ENCODE assay signal across 9 mouse cellular contexts in genomic region chr3:68563922-68564321, GRCm38 (mm10).
A peak's percentile ranks its signal among the peaks of the same experiment; 100 is the strongest.
DNase-seq lines count a peak whose midpoint lies in the region; ATAC-seq lines count a peak whose summit lies in the region.
"Had no signal": no experiment of that assay in that cellular context is flagged by ENCODE, and none has a peak within 500 bp of the region (broad histone marks: within the 10 kb centered on the region; RNA-seq: fewer than 3 reads in every experiment).

No protein-coding gene starts in this region.

- no peaks in the 10 kb centered on the region for H3K27me3 ChIP-seq in heart, embryonic 16.5 days (ENCODE audit: control insufficient read depth, insufficient read depth, low read length)
- no peaks in the 10 kb centered on the region for H3K27me3 ChIP-seq in heart, embryonic 10.5 days (ENCODE audit: insufficient read depth, poor library complexity, severe bottlenecking)
- no peaks in the 10 kb centered on the region for H3K27me3 ChIP-seq in neural tube, embryonic 15.5 days (replicated peaks)
- H3K27me3 ChIP-seq: limb, embryonic 12.5 days had no signal

- WGBS in heart, embryonic 16.5 days: 55% methylated on average over 8 of the region's 8 CpGs
- 84% methylated on average over 8 of the region's 8 CpGs for whole genome bisulfite sequencing in heart, embryonic 10.5 days
- 53% methylated on average over 8 of the region's 8 CpGs for WGBS in neural tube, embryonic 15.5 days

- H3K4me3 ChIP-seq in heart, embryonic 16.5 days (ENCODE audit: low read length): no peak overlapping the region
- H3K4me3 ChIP-seq in heart, embryonic 10.5 days: no peak overlapping the region
- no peak overlapping the region for H3K4me3 ChIP-seq in neural tube, embryonic 15.5 days (replicated peaks)
- H3K4me3 ChIP-seq: limb, embryonic 12.5 days had no signal

- no peak overlapping the region for H3K9ac ChIP-seq in heart, embryonic 16.5 days (ENCODE audit: low read length)
- no peak overlapping the region for H3K9ac ChIP-seq in neural tube, embryonic 15.5 days (replicated peaks)
- H3K9ac ChIP-seq: limb, embryonic 12.5 days had no signal

- no peak overlapping the region for H3K4me2 ChIP-seq in heart, embryonic 16.5 days (ENCODE audit: low read depth, low read length)
- no peak overlapping the region for H3K4me2 ChIP-seq in neural tube, embryonic 15.5 days
- H3K4me2 ChIP-seq: limb, embryonic 12.5 days had no signal

- H3K9me3 ChIP-seq in heart, embryonic 16.5 days (replicated peaks; ENCODE audit: control insufficient read depth, low read length): no peaks in the 10 kb centered on the region
- H3K9me3 ChIP-seq in heart, embryonic 10.5 days: no peaks in the 10 kb centered on the region
- H3K9me3 ChIP-seq in neural tube, embryonic 15.5 days (replicated peaks): no peaks in the 10 kb centered on the region
- H3K9me3 ChIP-seq: limb, embryonic 12.5 days had no signal

- H3K4me1 ChIP-seq in heart, embryonic 16.5 days (ENCODE audit: control insufficient read depth, insufficient read depth, low read length): peaks cover 12% of the 10 kb centered on the region
- peaks cover 39% of the 10 kb centered on the region for H3K4me1 ChIP-seq in heart, embryonic 10.5 days
- H3K4me1 ChIP-seq in neural tube, embryonic 15.5 days: peaks cover 17% of the 10 kb centered on the region; the same call in 1 of the 2 replicates

- no peak for ATAC-seq in heart, embryonic 16.5 days (replicated peaks; ENCODE audit: extremely low read depth, insufficient read depth, low FRiP score)
- ATAC-seq in granulocyte monocyte progenitor cell, adult 5-6 weeks (replicated peaks; ENCODE audit: poor library complexity, severe bottlenecking): peak; percentile 96
- peak; percentile 26; the same call in 1 of the 2 replicates for ATAC-seq in neural tube, embryonic 15.5 days (ENCODE audit: low FRiP score)
- ATAC-seq in activated CD4-positive, CD25-positive, alpha-beta regulatory T cell, adult 4 months: no peak

- H3K27ac ChIP-seq in heart, embryonic 16.5 days (ENCODE audit: low read length): 0 out of 2 replicates have a peak overlapping the region, but pooled peaks have one; percentile 4
- no peak overlapping the region for H3K27ac ChIP-seq in heart, embryonic 10.5 days
- H3K27ac ChIP-seq in neural tube, embryonic 15.5 days (replicated peaks): 0 out of 2 replicates have a peak overlapping the region, but pooled peaks have one; percentile 10
- H3K27ac ChIP-seq: limb, embryonic 12.5 days had no signal

- DNase-seq in heart, embryonic 10.5 days (ENCODE audit: low spot score): no peak
- DNase-seq in right cerebral cortex, postnatal 4 days: peak; percentile 58
- DNase-seq in right cerebral cortex, adult 18-20 months: no peak
- DNase-seq in thymus, postnatal 4 days: no peak

- no peaks in the 10 kb centered on the region for H3K36me3 ChIP-seq in heart, embryonic 16.5 days (ENCODE audit: control insufficient read depth, insufficient read depth)
- H3K36me3 ChIP-seq in heart, embryonic 10.5 days: no peaks in the 10 kb centered on the region
- no peaks in the 10 kb centered on the region for H3K36me3 ChIP-seq in neural tube, embryonic 15.5 days
- H3K36me3 ChIP-seq: limb, embryonic 12.5 days had no signal

Comparison
In these comparisons a context has a peak if more than half of its experiments do, and no peak if none do; other contexts are left out.
1. ATAC-seq: peak in granulocyte monocyte progenitor cell, adult 5-6 weeks (single experiment) and neural tube, embryonic 15.5 days (single experiment); none in heart, embryonic 16.5 days (single experiment) and activated CD4-positive, CD25-positive, alpha-beta regulatory T cell, adult 4 months (single experiment).